Mouse (Mus musculus) leukemia stem cell, adult 10-12 weeks (primary cell): ENCODE measurements around the gene Hist1h2bb. TPM values are rescaled to one million over a fixed set of nuclear protein-coding genes. Genes with fewer than 3 reads are reported as not detected.

ENCODE experiments used
- polyA plus RNA-seq: library from polyadenylated mRNA; stranded (reverse); fragments of >175 nt; gene quantifications from 2 replicates; pipeline ENCODE4 v1.2.3, GENCODE M21; 2012; ENCODE audit warnings: low replicate concordance

The Hist1h2bb gene
- polyA plus RNA-seq: 14.4 and 31.0 TPM in 2 replicates

DNA sequence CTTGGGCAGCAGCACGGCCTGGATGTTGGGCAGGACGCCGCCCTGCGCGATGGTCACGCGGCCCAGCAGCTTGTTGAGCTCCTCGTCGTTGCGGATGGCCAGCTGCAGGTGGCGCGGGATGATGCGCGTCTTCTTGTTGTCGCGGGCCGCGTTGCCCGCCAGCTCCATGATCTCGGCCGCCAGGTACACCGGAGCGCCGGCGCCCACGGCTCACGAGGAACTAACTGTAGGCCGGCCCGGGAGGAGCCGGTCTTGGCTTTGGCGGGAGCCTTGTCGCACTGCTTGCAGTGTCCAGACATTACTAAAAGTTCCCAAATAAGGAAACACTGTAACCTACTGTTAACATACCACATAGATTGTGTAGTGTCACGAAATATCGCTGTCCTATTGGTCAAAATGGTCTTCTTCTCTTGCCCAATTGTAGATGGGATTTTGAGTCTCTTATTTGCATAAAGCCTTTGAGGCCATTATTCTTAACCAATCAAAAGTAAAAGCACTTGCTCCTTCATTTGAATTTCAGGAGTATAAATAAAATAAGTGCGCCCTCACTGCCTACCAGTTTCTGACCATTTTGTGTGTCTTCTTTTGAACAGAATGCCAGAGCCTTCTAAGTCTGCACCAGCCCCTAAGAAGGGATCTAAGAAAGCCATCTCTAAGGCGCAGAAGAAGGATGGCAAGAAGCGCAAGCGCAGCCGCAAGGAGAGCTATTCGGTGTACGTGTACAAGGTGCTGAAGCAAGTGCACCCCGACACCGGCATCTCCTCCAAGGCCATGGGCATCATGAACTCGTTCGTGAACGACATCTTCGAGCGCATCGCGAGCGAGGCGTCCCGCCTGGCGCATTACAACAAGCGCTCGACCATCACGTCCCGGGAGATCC, at the start of gene Hist1h2bb:
Gene Hist1h2bb, plus strand, starts transcription at position 534 of the 880 bp plus-strand sequence.

DNA sequence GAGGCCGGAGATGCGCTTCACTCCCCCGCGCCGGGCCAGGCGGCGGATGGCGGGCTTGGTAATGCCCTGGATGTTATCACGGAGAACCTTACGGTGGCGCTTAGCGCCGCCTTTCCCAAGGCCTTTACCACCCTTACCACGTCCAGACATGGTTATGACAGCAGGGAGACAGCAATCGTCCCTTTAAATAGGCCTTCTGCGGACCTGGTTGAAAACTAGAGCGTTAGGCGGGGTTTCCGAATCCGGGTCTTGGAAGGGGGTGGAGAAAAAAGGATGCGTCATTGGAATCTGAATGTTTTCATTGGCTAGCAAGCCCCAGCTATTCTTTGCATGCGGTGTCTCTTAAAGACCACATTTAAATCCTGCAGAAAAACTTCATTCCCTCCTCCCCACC, 48.2 kb upstream of the Hist1h2bb start, which contains the start of gene Hist1h4c:
Gene Hist1h4c, minus strand, starts transcription at position 155 of the 394 bp plus-strand sequence.

DNA sequence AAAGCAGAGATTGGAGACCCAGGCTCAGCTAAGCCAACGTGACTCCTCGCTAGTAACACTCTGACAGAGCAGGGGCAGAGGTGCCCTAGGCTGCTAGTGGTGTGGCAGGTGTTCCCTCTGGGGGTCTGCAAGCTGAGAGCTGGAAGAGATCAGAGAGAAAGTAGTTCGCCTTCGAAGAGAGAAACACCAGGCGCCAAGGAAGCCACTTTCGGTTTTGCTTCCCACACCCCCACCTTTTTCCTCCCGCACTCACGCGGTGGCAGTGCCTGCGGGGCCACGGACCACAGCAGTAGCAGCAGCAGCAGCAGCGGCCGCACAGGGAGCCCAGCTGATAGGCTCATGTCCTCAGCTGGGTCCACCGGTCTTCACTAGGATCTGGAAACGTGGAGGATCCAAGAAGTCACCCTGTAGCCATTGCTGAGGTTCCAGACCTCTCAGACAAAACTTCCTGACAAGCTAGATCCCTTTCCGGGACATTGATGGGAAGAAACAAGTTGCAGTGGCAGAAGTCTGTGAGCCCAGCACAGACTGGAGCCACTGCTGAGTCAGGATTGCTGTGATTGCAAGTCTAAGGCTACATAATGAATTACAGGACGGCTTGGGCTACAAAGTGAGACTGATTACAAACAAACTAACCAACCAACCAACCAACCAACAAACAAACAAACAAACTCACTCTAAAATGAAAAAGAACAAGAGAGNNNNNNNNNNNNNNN, 36.0 kb upstream of the Hist1h2bb start, which contains the start of gene Hfe:
Gene Hfe, minus strand, starts transcription at position 481 of the 716 bp plus-strand sequence.

DNA sequence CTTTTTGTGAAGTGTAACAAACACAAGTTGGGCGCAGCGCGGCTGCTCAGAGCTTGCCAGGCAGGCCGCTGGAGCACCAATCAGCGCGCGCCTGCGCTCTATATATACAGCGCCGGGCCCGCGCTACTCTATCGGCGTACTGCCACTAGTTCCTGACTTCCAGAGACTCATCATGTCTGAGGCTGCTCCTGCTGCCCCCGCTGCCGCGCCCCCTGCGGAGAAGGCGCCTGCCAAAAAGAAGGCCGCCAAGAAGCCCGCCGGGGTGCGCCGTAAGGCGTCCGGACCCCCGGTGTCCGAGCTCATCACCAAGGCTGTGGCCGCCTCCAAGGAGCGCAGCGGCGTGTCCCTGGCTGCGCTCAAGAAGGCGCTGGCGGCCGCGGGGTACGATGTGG, 7.9 kb upstream of the Hist1h2bb start, which contains the start of gene Hist1h1c:
Gene Hist1h1c, plus strand, starts transcription at position 132 of the 392 bp plus-strand sequence.

DNA sequence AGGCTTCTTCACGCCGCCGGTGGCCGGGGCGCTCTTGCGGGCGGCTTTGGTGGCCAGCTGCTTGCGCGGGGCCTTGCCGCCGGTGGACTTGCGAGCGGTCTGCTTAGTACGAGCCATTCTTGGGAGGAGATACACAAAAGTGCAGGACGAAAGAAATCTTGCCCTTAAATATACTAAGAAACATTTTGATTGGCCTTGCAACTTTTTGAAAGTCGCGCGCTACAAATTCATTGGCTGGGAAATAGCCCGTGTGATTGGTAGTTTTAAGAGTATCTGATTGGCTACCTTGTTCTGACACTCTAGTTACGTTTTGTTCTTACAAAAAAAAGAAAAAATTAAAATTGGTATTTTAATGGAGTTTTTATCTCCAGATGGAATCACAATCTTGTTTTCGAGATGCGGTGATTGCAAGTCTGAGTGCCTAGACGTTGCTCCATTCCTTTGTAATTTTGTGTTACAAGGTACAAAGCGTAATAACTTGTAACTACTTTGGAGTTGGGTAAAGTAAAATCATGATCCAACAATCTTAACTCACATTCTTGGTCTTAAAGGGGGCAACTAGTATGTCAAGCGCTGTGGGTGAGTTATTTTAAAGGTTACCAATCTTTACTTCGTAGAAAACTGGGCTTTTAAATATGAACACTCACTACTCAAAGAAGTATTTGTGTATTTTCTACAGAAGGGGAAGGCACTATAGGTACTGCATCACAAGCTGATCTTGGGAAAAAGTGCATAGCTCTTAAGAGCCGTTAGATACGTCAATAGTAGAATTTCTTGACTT, 963 bp upstream of the Hist1h2bb start, which contains the start of gene Hist1h3c:
Gene Hist1h3c, minus strand, starts transcription at position 222 of the 781 bp plus-strand sequence.

DNA sequence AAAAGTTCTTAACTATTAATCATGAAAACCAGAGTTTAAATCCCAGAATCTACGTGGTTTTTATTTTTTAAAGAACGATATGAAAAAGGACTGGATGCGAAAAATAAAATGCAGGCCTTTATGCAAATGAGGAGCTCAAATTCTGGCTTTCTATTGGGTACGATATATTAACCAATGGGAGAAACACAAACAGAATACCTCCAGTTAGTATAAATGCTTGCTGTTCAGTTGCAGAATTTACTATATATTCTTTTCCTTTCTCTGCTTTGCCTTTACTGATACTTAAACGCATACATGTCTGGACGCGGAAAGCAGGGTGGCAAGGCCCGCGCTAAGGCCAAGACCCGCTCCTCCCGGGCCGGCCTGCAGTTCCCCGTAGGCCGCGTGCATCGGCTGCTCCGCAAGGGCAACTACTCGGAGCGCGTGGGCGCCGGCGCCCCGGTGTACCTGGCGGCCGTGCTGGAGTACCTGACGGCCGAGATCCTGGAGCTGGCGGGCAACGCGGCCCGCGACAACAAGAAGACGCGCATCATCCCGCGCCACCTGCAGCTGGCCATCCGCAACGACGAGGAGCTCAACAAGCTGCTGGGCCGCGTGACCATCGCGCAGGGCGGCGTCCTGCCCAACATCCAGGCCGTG, 4.4 kb downstream of the Hist1h2bb start, which contains the start of gene Hist1h2ab:
Gene Hist1h2ab, plus strand, starts transcription at position 288 of the 639 bp plus-strand sequence.

DNA sequence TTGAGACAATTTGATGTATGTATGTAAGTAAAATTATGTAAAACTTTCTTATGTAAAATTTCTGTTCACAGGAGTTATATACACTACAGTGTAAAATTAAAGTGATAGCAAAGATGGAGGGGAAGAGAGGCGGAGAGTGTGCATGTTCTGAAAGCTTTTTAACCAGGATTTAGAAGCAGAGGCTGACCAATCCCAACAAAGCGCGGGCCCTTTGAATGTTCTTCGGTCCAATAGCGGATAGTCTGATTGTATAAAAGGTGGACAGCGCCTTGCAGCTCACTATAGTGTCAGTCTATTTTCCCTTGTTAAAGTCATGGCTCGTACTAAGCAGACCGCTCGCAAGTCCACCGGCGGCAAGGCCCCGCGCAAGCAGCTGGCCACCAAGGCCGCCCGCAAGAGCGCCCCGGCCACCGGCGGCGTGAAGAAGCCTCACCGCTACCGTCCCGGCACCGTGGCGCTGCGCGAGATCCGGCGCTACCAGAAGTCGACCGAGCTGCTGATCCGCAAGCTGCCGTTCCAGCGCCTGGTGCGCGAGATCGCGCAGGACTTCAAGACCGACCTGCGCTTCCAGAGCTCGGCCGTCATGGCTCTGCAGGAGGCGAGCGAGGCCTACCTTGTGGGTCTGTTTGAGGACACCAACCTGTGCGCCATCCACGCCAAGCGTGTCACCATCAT, 5.7 kb downstream of the Hist1h2bb start, which contains the start of gene Hist1h3b:
Gene Hist1h3b, plus strand, starts transcription at position 201 of the 675 bp plus-strand sequence.

DNA sequence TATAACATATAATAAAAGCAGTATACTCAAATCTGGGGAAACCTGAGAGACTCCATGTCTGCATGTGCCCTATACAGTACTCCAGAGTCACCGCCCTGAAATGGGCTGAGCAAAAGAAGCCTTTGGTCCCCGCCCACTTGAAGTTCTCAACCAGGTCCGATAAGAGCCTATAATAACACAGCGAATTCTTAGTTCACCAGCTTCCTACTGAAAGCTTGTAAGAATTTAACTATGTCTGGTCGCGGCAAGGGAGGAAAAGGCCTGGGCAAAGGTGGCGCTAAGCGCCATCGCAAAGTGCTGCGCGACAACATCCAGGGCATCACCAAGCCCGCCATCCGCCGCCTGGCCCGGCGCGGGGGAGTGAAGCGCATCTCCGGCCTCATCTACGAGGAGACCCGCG, 10.3 kb downstream of the Hist1h2bb start, which contains the start of gene Hist1h4b:
Gene Hist1h4b, plus strand, starts transcription at position 224 of the 400 bp plus-strand sequence.

DNA sequence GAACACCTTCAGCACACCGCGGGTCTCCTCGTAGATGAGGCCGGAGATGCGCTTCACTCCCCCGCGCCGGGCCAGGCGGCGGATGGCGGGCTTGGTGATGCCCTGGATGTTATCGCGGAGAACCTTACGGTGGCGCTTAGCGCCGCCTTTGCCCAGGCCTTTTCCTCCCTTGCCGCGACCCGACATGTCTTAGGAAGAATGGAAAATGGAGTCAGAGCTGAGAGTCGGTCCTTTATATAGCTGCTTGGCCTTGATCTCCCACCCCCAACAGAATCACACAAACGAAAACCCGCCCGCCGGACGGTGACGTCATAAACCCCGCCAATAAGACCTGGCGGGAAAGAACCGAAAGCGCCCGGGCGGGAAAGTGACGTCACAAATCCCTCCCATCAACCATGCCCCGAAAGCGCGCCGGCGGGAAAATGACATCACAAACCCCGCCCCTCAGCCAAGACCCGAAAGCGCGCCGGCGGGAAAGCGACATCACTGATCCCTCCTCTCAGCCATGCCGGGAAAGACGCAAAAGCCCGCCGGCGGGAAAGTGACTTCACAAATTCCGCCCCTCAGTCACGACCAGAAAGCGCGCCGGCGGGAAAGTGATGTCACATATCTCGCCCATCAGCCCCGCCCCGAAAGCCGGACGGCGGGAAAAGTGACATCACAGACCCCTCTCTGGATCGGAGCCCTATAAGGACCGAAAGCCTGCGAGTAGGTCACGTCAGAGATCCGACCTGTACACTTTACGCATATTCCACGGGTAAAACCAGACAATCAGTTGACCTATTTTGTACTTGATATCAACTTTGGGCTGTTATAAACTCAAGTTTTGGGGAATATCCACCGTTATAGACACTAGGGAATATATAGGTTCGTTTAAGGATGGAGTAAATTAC, 14.7 kb downstream of the Hist1h2bb start, which contains the start of gene Hist1h4a:
Gene Hist1h4a, minus strand, starts transcription at position 259 of the 893 bp plus-strand sequence.

DNA sequence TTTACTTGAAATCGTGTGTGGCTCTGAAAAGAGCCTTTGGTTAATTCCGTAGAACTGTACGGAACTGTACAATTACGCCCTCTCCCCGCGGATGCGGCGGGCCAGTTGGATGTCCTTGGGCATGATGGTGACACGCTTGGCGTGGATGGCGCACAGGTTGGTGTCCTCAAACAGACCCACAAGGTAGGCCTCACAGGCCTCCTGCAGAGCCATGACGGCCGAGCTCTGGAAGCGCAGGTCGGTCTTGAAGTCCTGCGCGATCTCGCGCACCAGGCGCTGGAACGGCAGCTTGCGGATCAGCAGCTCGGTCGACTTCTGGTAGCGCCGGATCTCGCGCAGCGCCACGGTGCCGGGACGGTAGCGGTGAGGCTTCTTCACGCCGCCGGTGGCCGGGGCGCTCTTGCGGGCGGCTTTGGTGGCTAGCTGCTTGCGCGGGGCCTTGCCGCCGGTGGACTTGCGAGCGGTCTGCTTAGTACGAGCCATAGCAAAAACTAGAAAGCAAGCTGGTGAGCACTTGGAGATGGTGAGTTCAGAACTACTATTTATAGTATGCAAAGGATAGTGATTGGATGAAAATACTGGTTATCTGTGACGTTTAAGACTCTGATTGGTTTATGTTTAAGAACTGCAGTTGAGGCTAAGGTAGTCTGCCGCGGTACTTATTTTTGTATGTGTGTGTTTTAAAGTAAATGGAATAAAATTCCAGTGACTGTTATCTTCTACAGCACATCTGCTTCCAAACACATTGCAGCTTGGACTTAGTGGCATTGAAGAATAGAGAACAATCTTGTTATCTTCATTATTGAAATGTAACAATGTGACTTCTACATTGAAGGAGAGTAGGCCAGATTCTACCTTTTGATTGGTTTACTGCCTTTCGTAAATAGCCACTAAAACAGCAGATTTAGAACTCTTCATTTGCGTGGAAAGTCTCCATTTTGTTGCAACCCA, 15.6 kb downstream of the Hist1h2bb start, which contains the start of gene Hist1h3a:
Gene Hist1h3a, minus strand, starts transcription at position 516 of the 951 bp plus-strand sequence.

DNA sequence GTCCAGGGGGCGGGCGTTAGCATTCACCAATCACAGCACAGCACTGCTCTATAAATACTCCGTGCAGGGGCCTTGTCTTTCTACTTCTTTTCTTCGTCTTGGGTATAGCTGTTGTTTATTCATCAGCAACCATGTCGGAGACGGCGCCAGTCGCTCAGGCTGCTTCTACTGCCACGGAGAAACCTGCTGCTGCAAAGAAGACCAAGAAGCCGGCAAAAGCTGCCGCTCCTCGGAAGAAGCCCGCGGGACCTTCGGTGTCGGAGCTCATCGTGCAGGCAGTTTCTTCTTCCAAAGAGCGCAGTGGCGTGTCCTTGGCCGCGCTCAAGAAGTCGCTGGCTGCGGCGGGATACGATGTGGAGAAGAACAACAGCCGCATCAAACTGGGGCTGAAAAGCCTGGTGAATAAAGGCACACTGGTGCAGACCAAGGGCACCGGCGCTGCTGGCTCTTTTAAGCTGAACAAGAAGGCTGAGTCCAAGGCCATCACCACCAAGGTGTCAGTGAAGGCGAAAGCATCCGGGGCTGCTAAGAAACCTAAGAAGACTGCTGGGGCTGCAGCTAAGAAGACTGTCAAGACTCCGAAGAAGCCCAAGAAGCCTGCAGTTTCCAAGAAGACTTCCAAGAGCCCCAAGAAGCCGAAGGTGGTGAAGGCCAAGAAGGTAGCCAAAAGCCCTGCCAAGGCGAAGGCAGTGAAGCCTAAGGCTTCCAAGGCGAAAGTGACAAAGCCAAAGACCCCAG, 17.2 kb downstream of the Hist1h2bb start, which contains the start of gene Hist1h1a:
Gene Hist1h1a, plus strand, starts transcription at position 81 of the 738 bp plus-strand sequence.

DNA sequence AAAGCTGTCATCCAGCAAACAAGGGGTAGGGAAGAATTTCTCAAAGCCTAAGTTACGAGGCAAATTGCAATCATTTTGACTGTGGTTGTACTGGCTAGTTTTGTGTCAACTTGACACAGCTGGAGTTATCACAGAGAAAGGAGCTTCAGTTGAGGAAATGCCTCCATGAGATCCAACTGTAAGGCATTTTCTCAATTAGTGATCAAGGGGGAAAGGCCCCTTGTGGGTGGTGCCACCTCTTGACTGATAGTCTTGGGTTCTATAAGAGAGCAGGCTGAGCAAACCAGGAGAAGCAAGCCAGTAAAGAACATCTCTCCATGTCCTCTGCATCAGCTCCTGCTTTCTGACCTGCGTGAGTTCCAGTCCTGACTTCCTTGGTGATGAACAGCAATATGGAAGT, 23.1 kb downstream of the Hist1h2bb start, which contains the start of gene Trim38:
Gene Trim38, plus strand, starts transcription at position 301 of the 400 bp plus-strand sequence.

Other genes with a start within 250 kb of the Hist1h2bb start
- gene Hist1h4h, start 215.7 kb upstream of the Hist1h2bb start, polyA plus RNA-seq: 22.4 and 24.1 TPM in 2 replicates
- gene Hist1h2af, start 212.8 kb upstream of the Hist1h2bb start, polyA plus RNA-seq: 1,274 and 2,101 TPM in 2 replicates
- 9.7 and 27.2 TPM in 2 replicates for gene Hist1h3g, start 211.3 kb upstream of the Hist1h2bb start, polyA plus RNA-seq
- gene Hist1h2bh, start 203.3 kb upstream of the Hist1h2bb start, polyA plus RNA-seq: 2.6 and 2.9 TPM in 2 replicates
- gene Hist1h3f, start 202.7 kb upstream of the Hist1h2bb start, polyA plus RNA-seq: 7.8 and 13.9 TPM in 2 replicates
- gene Hist1h4f, start 195.1 kb upstream of the Hist1h2bb start, polyA plus RNA-seq: 39.6 and 48.6 TPM in 2 replicates
- gene Hist1h1d, start 193.5 kb upstream of the Hist1h2bb start, polyA plus RNA-seq: 0.89 and 1.4 TPM in 2 replicates
- gene Hist1h3e, start 184.4 kb upstream of the Hist1h2bb start, polyA plus RNA-seq: 12.2 and 20.5 TPM in 2 replicates
- gene Hist1h2ae, start 175.5 kb upstream of the Hist1h2bb start, polyA plus RNA-seq: 20.4 and 37.8 TPM in 2 replicates
- gene Hist1h2bg, start 175.3 kb upstream of the Hist1h2bb start, polyA plus RNA-seq: 19.7 and 30.7 TPM in 2 replicates
- gene Hist1h2bf, start 172.5 kb upstream of the Hist1h2bb start, polyA plus RNA-seq: 15.2 and 20.1 TPM in 2 replicates
- gene Hist1h2ad, start 172.4 kb upstream of the Hist1h2bb start, polyA plus RNA-seq: 1.2 and 1.8 TPM in 2 replicates
- 1.1 and 5.4 TPM in 2 replicates for gene Hist1h3d, start 171.0 kb upstream of the Hist1h2bb start, polyA plus RNA-seq
- 21.9 and 50.4 TPM in 2 replicates for gene Hist1h4d, start 165.1 kb upstream of the Hist1h2bb start, polyA plus RNA-seq
- gene Hist1h2be, start 125.6 kb upstream of the Hist1h2bb start, polyA plus RNA-seq: 1.7 and 2.0 TPM in 2 replicates
- 6.8 and 18.7 TPM in 2 replicates for gene Hist1h1e, start 124.2 kb upstream of the Hist1h2bb start, polyA plus RNA-seq
- 1.7 and 2.0 TPM in 2 replicates for gene Hist1h2ac, start 62.8 kb upstream of the Hist1h2bb start, polyA plus RNA-seq
- 3.1 and 3.3 TPM in 2 replicates for gene Hist1h2bc, start 62.5 kb upstream of the Hist1h2bb start, polyA plus RNA-seq
- not detected in 2 replicates for gene Hist1h1t, start 50.9 kb upstream of the Hist1h2bb start, polyA plus RNA-seq
- gene Hist1h4c, start 48.3 kb upstream of the Hist1h2bb start, polyA plus RNA-seq: 3.9 and 4.0 TPM in 2 replicates
- 5.0 and 7.1 TPM in 2 replicates for gene Hfe, start 35.9 kb upstream of the Hist1h2bb start, polyA plus RNA-seq
- gene Hist1h1c, start 7.9 kb upstream of the Hist1h2bb start, polyA plus RNA-seq: 13.0 and 32.3 TPM in 2 replicates
- 4.9 and 12.8 TPM in 2 replicates for gene Hist1h3c, start 1.1 kb upstream of the Hist1h2bb start, polyA plus RNA-seq
- 39.8 and 47.5 TPM in 2 replicates for gene Hist1h2ab, start 4.4 kb downstream of the Hist1h2bb start, polyA plus RNA-seq
- gene Hist1h3b, start 5.5 kb downstream of the Hist1h2bb start, polyA plus RNA-seq: 4.5 and 16.4 TPM in 2 replicates
- 7.2 and 8.6 TPM in 2 replicates for gene Hist1h4b, start 10.3 kb downstream of the Hist1h2bb start, polyA plus RNA-seq
- gene Hist1h4a, start 14.5 kb downstream of the Hist1h2bb start, polyA plus RNA-seq: 40.2 and 48.3 TPM in 2 replicates
- 0.45 and 5.1 TPM in 2 replicates for gene Hist1h3a, start 15.7 kb downstream of the Hist1h2bb start, polyA plus RNA-seq
- gene Hist1h1a, start 16.9 kb downstream of the Hist1h2bb start, polyA plus RNA-seq: 1.2 and 1.7 TPM in 2 replicates
- not detected in 2 replicates for gene Trim38, start 23.2 kb downstream of the Hist1h2bb start, polyA plus RNA-seq
- not detected in 2 replicates for gene Slc17a2, start 60.3 kb downstream of the Hist1h2bb start, polyA plus RNA-seq
- gene Slc17a3, start 92.7 kb downstream of the Hist1h2bb start, polyA plus RNA-seq: not detected in 2 replicates
- gene Slc17a1, start 121.0 kb downstream of the Hist1h2bb start, polyA plus RNA-seq: not detected in 2 replicates
- not detected in 2 replicates for gene Slc17a4, start 168.3 kb downstream of the Hist1h2bb start, polyA plus RNA-seq
- not detected in 2 replicates for gene Hist1h2ba, start 187.4 kb downstream of the Hist1h2bb start, polyA plus RNA-seq
- gene Hist1h2aa, start 187.7 kb downstream of the Hist1h2bb start, polyA plus RNA-seq: not detected in 2 replicates
- not detected in 2 replicates for gene Scgn, start 244.5 kb downstream of the Hist1h2bb start, polyA plus RNA-seq